Mouse (Mus musculus): Measurements from ENCODE around the gene Ppp1r9a. TPM values are rescaled to one million over a fixed set of nuclear protein-coding genes. Genes with fewer than 3 reads are reported as not detected.

Gene Ppp1r9a
- total RNA-seq, 2 experiments from 2014 or later, result 16.7 to 21.4 TPM

- no peak for DNase-seq
Measured at GRCm38 (mm10) chr6:5108494-5108893, 205.8 kb downstream of the Ppp1r9a start.

GRCm38 (mm10) chr6:5109925-5110714 is 207.4 kb downstream of the Ppp1r9a start:
- peak; percentile 87 for DNase-seq

- DNase-seq, result no peak
Measured at GRCm38 (mm10) chr6:5110715-5111048, 208.0 kb downstream of the Ppp1r9a start.

GRCm38 (mm10) chr6:5113103-5113502 is 210.4 kb downstream of the Ppp1r9a start:
- no peak for DNase-seq

DNA sequence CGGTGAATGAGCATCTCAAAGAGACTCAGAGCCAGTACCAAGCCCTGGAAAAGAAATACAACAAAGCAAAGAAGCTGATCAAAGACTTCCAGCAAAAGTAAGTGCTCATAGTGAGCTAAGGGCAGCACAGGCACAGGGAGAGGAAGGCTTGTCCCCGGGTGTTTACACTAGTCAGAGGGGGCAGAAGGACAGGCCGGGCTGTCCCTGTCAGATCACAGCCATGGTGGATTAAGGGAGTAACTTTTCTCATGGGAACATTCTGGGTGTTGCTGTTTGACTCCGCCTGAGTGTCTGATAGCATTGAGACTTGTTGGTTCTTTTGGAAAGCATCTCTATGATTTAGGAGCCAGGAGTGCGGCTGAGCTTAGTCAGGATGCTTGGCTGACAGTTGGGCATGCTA is 211.0 kb downstream of the Ppp1r9a start:
- no peak for DNase-seq

DNA sequence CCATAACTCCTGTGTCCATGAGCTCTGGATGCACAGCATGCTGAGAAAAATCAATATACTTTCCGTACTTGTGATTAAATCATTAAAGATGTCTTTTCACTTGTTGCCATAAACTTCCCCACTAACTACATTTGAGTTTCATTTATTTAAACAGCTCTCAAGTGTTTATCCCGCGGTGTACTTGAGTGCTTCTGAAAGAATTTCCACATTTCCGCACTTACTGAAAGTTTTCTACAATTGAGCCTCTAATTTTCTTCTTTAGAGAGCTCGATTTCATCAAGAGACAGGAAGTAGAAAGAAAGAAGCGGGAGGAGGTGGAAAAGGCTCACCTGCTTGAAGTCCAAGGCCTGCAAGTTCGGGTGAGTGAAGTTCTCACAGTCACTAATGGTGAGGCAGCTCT is 212.1 kb downstream of the Ppp1r9a start:
- no peak for DNase-seq

- DNase-seq, result no peak
Measured at GRCm38 (mm10) chr6:5119181-5119910, 216.6 kb downstream of the Ppp1r9a start.

DNA sequence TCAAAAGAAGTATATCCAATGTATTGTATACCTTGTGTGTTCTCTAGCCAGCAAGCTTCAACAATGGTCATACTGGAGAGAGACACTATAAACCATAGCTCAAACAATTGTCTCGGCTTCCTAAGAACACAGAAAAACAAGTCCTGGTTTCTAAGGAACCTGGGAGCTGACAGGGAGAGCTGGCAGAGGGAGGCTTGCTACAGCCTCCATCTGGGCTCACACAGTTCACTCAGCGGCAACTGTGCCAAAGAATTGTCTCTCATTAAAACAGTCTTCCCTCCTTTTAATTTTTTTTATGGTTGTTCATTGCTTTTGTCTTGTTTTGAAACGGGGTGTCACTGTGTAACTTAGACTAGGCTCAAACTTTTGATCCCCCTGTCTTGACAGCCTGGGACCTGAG is 217.5 kb downstream of the Ppp1r9a start:
- no peak for DNase-seq

GRCm38 (mm10) chr6:5129364-5130093 is 226.8 kb downstream of the Ppp1r9a start:
- DNase-seq, result no peak

GRCm38 (mm10) chr6:5134986-5135385 is 232.3 kb downstream of the Ppp1r9a start:
- no peak for DNase-seq

DNA sequence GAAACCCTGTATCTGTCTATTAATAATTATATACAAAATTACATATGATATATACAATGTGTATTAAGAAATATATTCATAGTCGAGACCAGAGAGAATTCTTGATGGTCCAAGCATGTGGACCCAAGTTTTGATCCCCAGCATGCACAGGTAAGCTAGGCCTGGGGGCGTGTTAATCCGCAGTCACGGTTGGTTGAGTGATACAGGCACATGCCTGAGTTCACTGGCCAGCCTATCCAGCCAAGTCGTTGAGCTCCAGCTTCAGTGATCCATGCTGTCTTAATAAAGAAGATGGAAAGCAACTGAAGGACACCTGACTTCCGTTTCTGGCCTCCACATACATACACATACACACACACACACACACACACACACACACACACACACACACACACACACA is 233.3 kb downstream of the Ppp1r9a start:
- DNase-seq, result no peak

DNA sequence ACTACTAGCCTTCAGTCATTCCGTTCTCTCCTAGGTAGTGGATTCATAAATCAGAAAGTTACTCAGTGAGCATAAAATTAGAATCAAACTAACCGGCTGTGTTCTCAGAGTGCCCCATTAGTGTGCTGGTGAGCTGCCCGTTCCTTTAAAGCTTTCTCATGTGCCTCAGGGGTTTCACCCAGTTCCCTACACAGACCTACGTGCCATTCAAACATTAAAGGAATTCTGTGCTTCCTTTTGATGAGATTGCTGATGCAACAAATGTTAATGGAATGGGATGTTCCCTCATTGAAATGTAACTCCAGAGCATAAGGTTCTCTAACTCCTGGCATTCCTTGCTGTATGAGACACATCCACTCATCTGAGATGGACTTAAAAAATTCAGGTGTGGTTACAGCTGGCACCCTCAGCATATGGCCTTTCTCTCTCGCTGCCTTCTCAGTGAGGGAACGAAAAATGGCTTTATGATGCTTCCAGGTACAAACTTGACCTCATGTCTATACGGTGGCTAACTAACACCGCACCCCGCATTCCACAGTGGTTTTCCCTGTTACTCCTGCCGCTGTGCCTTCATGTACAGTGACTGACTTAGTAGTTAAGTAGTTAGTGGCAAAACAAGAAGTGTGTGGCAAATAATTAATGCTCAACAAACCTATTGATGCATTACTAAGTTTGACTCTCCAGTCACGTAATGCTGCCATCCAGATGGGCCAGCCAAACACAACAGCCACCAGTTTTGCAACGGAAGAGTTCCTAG is 236.3 kb downstream of the Ppp1r9a start:
- DNase-seq, result no peak

- no peak for DNase-seq
Measured at GRCm38 (mm10) chr6:5139666-5140065, 236.9 kb downstream of the Ppp1r9a start.

DNA sequence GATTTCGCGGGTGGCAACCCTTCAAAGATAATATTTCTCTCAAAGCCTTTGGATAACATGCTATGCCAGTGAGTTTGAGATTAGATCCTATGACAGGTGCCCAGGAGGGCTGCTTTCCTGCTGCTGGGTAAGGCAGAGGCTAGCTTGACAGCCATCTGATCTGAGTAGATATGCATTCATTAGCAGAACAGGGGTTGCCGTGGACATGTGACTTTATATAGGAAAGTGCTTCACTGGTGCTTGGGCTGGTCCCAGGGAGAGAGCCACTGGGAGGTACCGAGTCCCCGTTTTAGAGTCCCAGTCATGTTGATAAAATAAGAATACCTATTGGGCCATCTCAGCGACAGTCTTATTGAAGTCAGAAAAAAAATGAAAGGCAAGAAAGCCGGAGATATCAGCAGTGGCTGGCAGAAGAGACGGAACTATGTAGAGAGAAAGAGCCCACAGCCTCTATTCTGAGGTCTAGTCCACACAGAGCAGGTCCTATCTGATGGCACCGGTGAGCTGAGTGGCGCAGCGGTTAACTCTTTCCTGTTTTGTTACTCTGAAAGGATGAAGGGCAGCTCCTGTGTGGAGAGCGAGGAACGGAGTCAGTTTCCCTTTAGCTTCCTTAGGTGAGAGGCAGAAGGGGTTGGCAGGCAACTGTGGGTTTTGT is 244.9 kb downstream of the Ppp1r9a start:
- DNase-seq, result no peak

GRCm38 (mm10) chr6:5149941-5150340 is 247.2 kb downstream of the Ppp1r9a start:
- DNase-seq, result no peak

DNA sequence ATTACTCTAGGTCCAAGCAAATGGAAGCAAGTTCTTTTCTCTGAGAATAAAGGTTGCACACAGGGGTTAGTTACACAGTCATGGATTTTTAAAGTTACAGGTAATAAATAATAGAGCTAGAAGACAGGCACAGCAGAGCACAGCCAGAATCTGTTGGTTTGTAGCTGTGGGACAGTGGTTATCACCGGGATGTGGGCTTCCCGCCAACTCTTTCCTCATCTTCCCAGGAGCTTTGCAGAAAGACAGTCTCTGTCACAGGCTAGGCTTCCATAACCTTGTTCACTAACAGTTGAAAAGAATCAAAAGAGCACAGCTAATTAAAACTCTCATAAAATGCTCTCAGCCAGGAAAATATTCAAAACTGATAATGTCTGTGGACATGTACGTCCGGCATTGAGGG is 248.5 kb downstream of the Ppp1r9a start:
- peak; percentile 26 for DNase-seq

DNA sequence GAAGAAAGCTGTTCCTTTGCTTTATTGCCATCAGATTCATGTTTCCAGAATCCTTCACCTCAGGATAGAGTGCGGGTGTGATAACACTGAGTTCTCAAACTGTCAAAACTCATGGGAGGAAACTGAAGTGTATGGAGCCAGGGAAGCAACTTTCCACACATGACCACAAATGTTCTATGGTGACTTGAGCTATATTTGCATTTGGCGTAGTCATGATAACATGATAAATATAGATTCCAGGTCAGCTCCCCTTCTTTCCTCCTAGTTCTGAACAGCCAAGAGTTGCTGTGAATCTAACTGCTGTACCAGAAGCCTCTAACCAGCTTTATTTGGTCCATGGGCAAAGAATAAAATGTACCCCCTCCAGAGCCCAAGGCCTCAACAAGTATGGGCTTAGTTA is 249.5 kb downstream of the Ppp1r9a start:
- DNase-seq, result no peak

DNA sequence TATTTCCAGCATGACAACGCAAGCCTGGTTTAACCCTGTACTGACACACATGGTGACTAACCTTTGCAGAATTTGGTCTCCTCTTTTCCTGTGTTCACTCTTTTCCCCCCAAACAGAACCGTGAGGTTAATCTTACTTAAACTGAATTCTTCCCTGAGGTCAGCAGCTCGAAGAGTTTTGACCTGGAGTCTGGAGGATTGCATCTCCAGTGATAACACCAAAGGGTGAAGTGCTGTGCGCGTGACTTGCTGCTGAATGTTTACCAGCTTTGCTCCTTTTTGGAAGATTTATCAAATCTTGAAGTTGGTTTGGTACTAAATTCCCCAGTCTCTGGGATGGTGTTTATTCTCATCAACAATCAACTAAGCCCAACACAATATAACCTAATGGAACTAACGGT is 252.1 kb downstream of the Ppp1r9a start:
- DNase-seq, result no peak

DNA sequence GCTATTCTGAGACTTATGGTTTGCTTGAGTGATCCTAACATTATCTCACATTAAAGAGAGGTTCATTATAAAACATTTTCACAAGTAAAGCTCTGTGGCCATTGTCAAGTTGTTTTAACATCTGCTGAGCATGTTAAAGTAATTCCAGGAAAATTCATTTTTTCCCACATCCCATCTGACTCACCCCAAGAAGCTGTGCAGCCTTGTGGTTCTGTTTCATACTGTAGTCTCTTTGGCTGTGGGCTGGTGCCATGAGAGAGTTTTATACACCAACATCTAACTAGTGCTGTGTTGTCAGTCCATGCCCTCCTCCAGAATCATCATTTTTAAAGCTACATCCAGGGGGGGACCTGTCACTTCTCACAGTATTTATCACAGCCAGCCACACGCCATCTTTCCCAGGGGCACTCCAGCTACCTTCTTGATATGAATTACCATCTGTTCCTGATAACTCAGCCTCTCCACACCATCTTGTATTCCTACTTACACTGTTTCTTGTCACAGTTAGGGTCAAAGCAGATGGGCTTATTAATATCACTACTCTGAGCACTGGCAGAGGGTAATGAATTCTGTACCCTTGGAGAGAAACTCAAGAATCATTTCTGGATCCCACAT is 252.7 kb downstream of the Ppp1r9a start:
- no peak for DNase-seq

GRCm38 (mm10) chr6:5156541-5157425 is 254.1 kb downstream of the Ppp1r9a start:
- no peak for DNase-seq

Data from gastrocnemius, postnatal 10 days (tissue).